11 mouse cellular contexts compared by ENCODE assay signal in genomic region chr1:34666226-34666662, GRCm38 (mm10).
A peak's percentile ranks its signal among the peaks of the same experiment; 100 is the strongest.
DNase-seq lines count a peak whose midpoint lies in the region; ATAC-seq lines count a peak whose summit lies in the region.
"Had no signal": no experiment of that assay in that cellular context is flagged by ENCODE, and none has a peak within 500 bp of the region (broad histone marks: within the 10 kb centered on the region; RNA-seq: fewer than 3 reads in every experiment).

No protein-coding gene starts in this region.

- no peak overlapping the region for H3K4me3 ChIP-seq in forebrain, embryonic 15.5 days
- H3K4me3 ChIP-seq in midbrain, embryonic 13.5 days (replicated peaks): no peak overlapping the region
- no peak overlapping the region for H3K4me3 ChIP-seq in liver, embryonic 11.5 days (ENCODE audit: low read depth, low read length)
- H3K4me3 ChIP-seq: embryonic facial prominence, embryonic 13.5 days had no signal

- no peaks in the 10 kb centered on the region for H3K36me3 ChIP-seq in forebrain, embryonic 15.5 days
- no peaks in the 10 kb centered on the region for H3K36me3 ChIP-seq in midbrain, embryonic 13.5 days
- H3K36me3 ChIP-seq in liver, embryonic 11.5 days (ENCODE audit: control insufficient read depth, insufficient read depth, low read length): no peaks in the 10 kb centered on the region
- H3K36me3 ChIP-seq: embryonic facial prominence, embryonic 13.5 days had no signal

- 13% methylated on average over 13 of the region's 13 CpGs for WGBS in forebrain, embryonic 15.5 days
- 29% methylated on average over 13 of the region's 13 CpGs for WGBS in midbrain, embryonic 13.5 days
- WGBS in liver, embryonic 11.5 days: 81% methylated on average over 13 of the region's 13 CpGs

- peak overlapping the region; percentile 81 for H3K27ac ChIP-seq in forebrain, embryonic 15.5 days (replicated peaks)
- H3K27ac ChIP-seq in midbrain, embryonic 13.5 days: peak overlapping the region; percentile 87
- H3K27ac ChIP-seq in liver, embryonic 11.5 days (ENCODE audit: low read depth, low read length): no peak overlapping the region
- H3K27ac ChIP-seq: embryonic facial prominence, embryonic 13.5 days; macrophage had no signal

- no peaks in the 10 kb centered on the region for H3K27me3 ChIP-seq in forebrain, embryonic 15.5 days
- H3K27me3 ChIP-seq in midbrain, embryonic 13.5 days: no peaks in the 10 kb centered on the region
- H3K27me3 ChIP-seq in liver, embryonic 11.5 days (replicated peaks; ENCODE audit: control insufficient read depth, insufficient read depth, low read length): no peaks in the 10 kb centered on the region
- H3K27me3 ChIP-seq: embryonic facial prominence, embryonic 13.5 days had no signal

- DNase-seq in right cerebral cortex, postnatal 10 days (ENCODE audit: low spot score in 2 of 2): peak; percentile 73 to 79
- DNase-seq in right cerebral cortex, adult 18-20 months: no peak
- no peak for DNase-seq in ovary, postnatal 10 days (ENCODE audit: low spot score)
- no peak for DNase-seq in liver, embryonic 11.5 days (ENCODE audit: low spot score)
- no peak for DNase-seq in adrenal gland, postnatal 4 days (ENCODE audit: low spot score in 2 of 2)
- DNase-seq: adrenal gland, postnatal 10 days; kidney, adult 11 months had no signal

- ATAC-seq in forebrain, embryonic 15.5 days (replicated peaks): peak; percentile 75
- ATAC-seq in midbrain, embryonic 13.5 days: peak; percentile 83
- no peak for ATAC-seq in liver, embryonic 11.5 days (replicated peaks; ENCODE audit: low FRiP score)

- no peaks in the 10 kb centered on the region for H3K9me3 ChIP-seq in forebrain, embryonic 15.5 days
- no peaks in the 10 kb centered on the region for H3K9me3 ChIP-seq in midbrain, embryonic 13.5 days
- no peaks in the 10 kb centered on the region for H3K9me3 ChIP-seq in liver, embryonic 11.5 days (ENCODE audit: control insufficient read depth, low read length)
- H3K9me3 ChIP-seq: embryonic facial prominence, embryonic 13.5 days had no signal

- H3K4me1 ChIP-seq in forebrain, embryonic 15.5 days: peaks cover 27% of the 10 kb centered on the region
- H3K4me1 ChIP-seq in midbrain, embryonic 13.5 days (replicated peaks): peaks cover 34% of the 10 kb centered on the region
- H3K4me1 ChIP-seq in liver, embryonic 11.5 days (replicated peaks; ENCODE audit: control insufficient read depth, insufficient read depth, low read length): no peaks in the 10 kb centered on the region
- H3K4me1 ChIP-seq: embryonic facial prominence, embryonic 13.5 days had no signal

- H3K4me2 ChIP-seq in forebrain, embryonic 15.5 days (replicated peaks): no peak overlapping the region
- H3K4me2 ChIP-seq in midbrain, embryonic 13.5 days (replicated peaks): no peak overlapping the region
- no peak overlapping the region for H3K4me2 ChIP-seq in liver, embryonic 11.5 days
- H3K4me2 ChIP-seq: embryonic facial prominence, embryonic 13.5 days had no signal

- no peak overlapping the region for H3K9ac ChIP-seq in forebrain, embryonic 15.5 days (replicated peaks)
- no peak overlapping the region for H3K9ac ChIP-seq in midbrain, embryonic 13.5 days (replicated peaks)
- no peak overlapping the region for H3K9ac ChIP-seq in liver, embryonic 11.5 days (ENCODE audit: low read depth, low read length)
- H3K9ac ChIP-seq: embryonic facial prominence, embryonic 13.5 days had no signal

Comparison
In these comparisons a context has a peak if more than half of its experiments do, and no peak if none do; other contexts are left out.
1. DNase-seq: peak in right cerebral cortex, postnatal 10 days (2 of 2); none in right cerebral cortex, adult 18-20 months (single experiment), ovary, postnatal 10 days (single experiment), liver, embryonic 11.5 days (single experiment) and adrenal gland, postnatal 4 days (0 of 2).